Mouse (Mus musculus): ENCODE measurements around the gene Oard1.
A peak's percentile ranks its signal among the peaks of the same experiment; 100 is the strongest.

Gene Oard1

GRCm38 (mm10) chr17:48409380-48410298 is at the start of gene Oard1, which contains the start of gene Nfya:
Gene Oard1 (plus strand): TSS chr17:48410014.
Gene Nfya (minus strand): TSS chr17:48409906.
- peak; percentile 100 for DNase-seq

GRCm38 (mm10) chr17:48360462-48360861 is 49.4 kb upstream of the Oard1 start:
- DNase-seq, result no peak

- no peak for DNase-seq
Measured at GRCm38 (mm10) chr17:48362346-48362745, 47.5 kb upstream of the Oard1 start.

- no peak for DNase-seq
Measured at GRCm38 (mm10) chr17:48362966-48363365, 46.8 kb upstream of the Oard1 start.

- no peak for DNase-seq
Measured at GRCm38 (mm10) chr17:48363421-48363965, 46.3 kb upstream of the Oard1 start.

- DNase-seq, result no peak
Measured at GRCm38 (mm10) chr17:48365511-48366155, 44.2 kb upstream of the Oard1 start.

- no peak for DNase-seq
Measured at GRCm38 (mm10) chr17:48366806-48367205, 43.0 kb upstream of the Oard1 start.

GRCm38 (mm10) chr17:48371621-48372020 is 38.2 kb upstream of the Oard1 start:
- DNase-seq, result no peak

- DNase-seq, result no peak
Measured at GRCm38 (mm10) chr17:48372987-48373386, 36.8 kb upstream of the Oard1 start.

GRCm38 (mm10) chr17:48376102-48376501 is 33.7 kb upstream of the Oard1 start:
- no peak for DNase-seq

GRCm38 (mm10) chr17:48379050-48379449 is 30.8 kb upstream of the Oard1 start:
- no peak for DNase-seq

- no peak for DNase-seq
Measured at GRCm38 (mm10) chr17:48385786-48386461, 23.9 kb upstream of the Oard1 start.

GRCm38 (mm10) chr17:48388666-48389065 is 21.1 kb upstream of the Oard1 start:
- no peak for DNase-seq

- DNase-seq, result no peak
Measured at GRCm38 (mm10) chr17:48389442-48389841, 20.4 kb upstream of the Oard1 start.

GRCm38 (mm10) chr17:48391446-48391845 is 18.4 kb upstream of the Oard1 start:
- DNase-seq, result no peak

- no peak for DNase-seq
Measured at GRCm38 (mm10) chr17:48392616-48393015, 17.2 kb upstream of the Oard1 start.

- DNase-seq, result no peak
Measured at GRCm38 (mm10) chr17:48401710-48402109, 8.1 kb upstream of the Oard1 start.

GRCm38 (mm10) chr17:48402751-48403150 is 7.1 kb upstream of the Oard1 start:
- DNase-seq, result no peak

GRCm38 (mm10) chr17:48403848-48404247 is 6.0 kb upstream of the Oard1 start:
- no peak for DNase-seq

GRCm38 (mm10) chr17:48404706-48405105 is 5.1 kb upstream of the Oard1 start:
- no peak for DNase-seq

- no peak for DNase-seq
Measured at GRCm38 (mm10) chr17:48407154-48407553, 2.7 kb upstream of the Oard1 start.

- no peak for DNase-seq
Measured at GRCm38 (mm10) chr17:48407910-48408525, 1.8 kb upstream of the Oard1 start.

All from B cell, adult 2 months (primary cell).